Mouse (Mus musculus): ENCODE results near the gene Reep1. TPM values are rescaled to one million over a fixed set of nuclear protein-coding genes. Genes with fewer than 3 reads are reported as not detected.
A peak's percentile ranks its signal among the peaks of the same experiment; 100 is the strongest.

Reep1 gene
- polyA plus RNA-seq, 1 experiment from 2014 or later, result 326 TPM

DNA sequence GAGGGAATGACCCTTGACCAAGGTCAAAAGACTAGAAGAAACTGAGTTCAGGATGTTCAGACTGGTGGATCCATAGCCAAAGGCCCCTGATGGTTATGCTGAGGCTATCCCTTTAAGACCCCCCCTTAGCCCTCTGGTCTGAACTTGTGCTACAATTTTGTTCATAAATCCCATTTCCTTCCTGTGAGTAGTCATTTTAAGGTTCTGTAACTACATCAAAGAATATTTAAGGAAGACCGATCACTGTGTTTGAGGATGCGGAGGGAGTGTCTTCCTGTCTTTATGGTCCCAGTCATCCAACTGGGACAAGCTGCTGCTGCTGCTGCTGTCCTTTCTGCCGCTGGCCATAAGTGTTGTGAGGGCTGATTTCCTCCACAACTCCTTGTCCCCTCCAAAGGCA lies 3.0 kb downstream of the Reep1 start:
- no peak overlapping the region for H3K27ac ChIP-seq
- 85% methylated on average over 3 of the region's 3 CpGs for WGBS

DNA sequence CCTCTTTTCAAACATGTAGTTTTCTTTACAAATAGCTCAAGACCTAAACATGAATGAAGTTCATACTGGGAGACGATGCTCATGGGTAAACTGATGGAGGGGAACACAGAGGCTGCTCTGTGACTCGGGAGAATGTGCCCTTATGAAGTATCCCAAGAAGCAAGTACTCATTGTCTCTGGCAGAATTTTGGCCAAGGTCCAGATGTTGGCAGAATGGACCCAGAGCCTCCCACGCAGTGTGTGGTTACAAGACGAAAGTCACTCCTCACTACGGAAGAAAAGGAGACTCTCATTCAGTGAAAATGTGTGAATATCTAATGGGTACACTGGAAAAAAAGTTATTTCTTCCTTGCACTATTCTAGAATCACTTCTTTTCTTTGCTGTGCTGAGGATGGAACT lies 3.8 kb downstream of the Reep1 start:
- Histone ChIP-seq H3K9me3 (ENCODE audit: control insufficient read depth, low read length) (no peaks in the 10 kb centered on the region), H3K36me3 (replicated peaks; ENCODE audit: control insufficient read depth, insufficient read depth) (0 out of 2 replicates have a peak, but pooled peaks cover 2% of the 10 kb centered on the region), H3K4me2 (replicated peaks) (no peak overlapping the region), H3K4me1 (replicated peaks; ENCODE audit: control insufficient read depth, insufficient read depth, low read length) (peaks cover 18% of the 10 kb centered on the region; the same call in 1 of the 2 replicates), H3K27me3 (ENCODE audit: control insufficient read depth, insufficient read depth, low read length) (no peaks in the 10 kb centered on the region), H3K9ac (no peak overlapping the region), H3K4me3 (replicated peaks; ENCODE audit: low read length) (no peak overlapping the region), H3K27ac (no peak overlapping the region)
- WGBS, result 67% methylated on average over 5 of the region's 5 CpGs
- ATAC-seq (ENCODE audit: low FRiP score), result no peak
- DNase-seq (ENCODE audit: low spot score), result no peak

More for the DNA sequence above, 3.0 kb downstream of the Reep1 start:
- ATAC-seq (ENCODE audit: low FRiP score), result no peak
- no peaks in the 10 kb centered on the region for H3K9me3 ChIP-seq (ENCODE audit: control insufficient read depth, low read length)
- H3K9ac ChIP-seq, result no peak overlapping the region
- H3K4me3 ChIP-seq (replicated peaks; ENCODE audit: low read length), result no peak overlapping the region
- H3K4me2 ChIP-seq (replicated peaks), result peak overlapping the region; percentile 88; the same call in 1 of the 2 replicates
- no peak for DNase-seq (ENCODE audit: low spot score)
- H3K4me1 ChIP-seq (replicated peaks; ENCODE audit: control insufficient read depth, insufficient read depth, low read length), result peaks cover 13% of the 10 kb centered on the region; the same call in 1 of the 2 replicates
- H3K27me3 ChIP-seq (ENCODE audit: control insufficient read depth, insufficient read depth, low read length), result no peaks in the 10 kb centered on the region
- 0 out of 2 replicates have a peak, but pooled peaks cover 2% of the 10 kb centered on the region for H3K36me3 ChIP-seq (replicated peaks; ENCODE audit: control insufficient read depth, insufficient read depth)

DNA sequence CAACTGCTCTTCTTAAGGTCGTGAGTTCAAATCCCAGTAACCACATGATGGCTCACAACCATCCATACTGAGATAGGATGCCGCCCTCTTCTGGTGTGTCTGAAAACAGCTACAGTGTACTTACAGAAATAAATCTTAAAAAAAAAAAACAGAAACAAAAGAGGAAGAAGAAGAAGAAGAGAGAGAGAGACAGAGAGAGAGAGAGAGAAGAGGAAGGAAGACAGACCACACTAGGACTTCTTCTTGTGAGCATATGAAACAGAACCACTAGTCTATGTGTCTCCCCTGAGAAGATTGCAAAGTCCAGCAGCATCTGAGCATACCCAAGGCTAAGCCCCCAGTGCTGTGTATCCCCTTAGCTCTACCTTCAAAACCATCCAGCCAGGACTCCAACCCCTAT lies 6.2 kb downstream of the Reep1 start:
- WGBS, result 80% methylated on average over 2 of the region's 2 CpGs
- DNase-seq (ENCODE audit: low spot score) (no peak), ATAC-seq (ENCODE audit: low FRiP score) (no peak)
- H3K4me3 ChIP-seq (replicated peaks; ENCODE audit: low read length), result no peak overlapping the region
- no peaks in the 10 kb centered on the region for H3K9me3 ChIP-seq (ENCODE audit: control insufficient read depth, low read length)
- no peaks in the 10 kb centered on the region for H3K27me3 ChIP-seq (ENCODE audit: control insufficient read depth, insufficient read depth, low read length)
- H3K4me2 ChIP-seq (replicated peaks), result no peak overlapping the region
- no peak overlapping the region for H3K9ac ChIP-seq
- H3K4me1 ChIP-seq (replicated peaks; ENCODE audit: control insufficient read depth, insufficient read depth, low read length), result peaks cover 16% of the 10 kb centered on the region; the same call in 1 of the 2 replicates
- H3K36me3 ChIP-seq (replicated peaks; ENCODE audit: control insufficient read depth, insufficient read depth), result 0 out of 2 replicates have a peak, but pooled peaks cover 2% of the 10 kb centered on the region
- H3K27ac ChIP-seq, result no peak overlapping the region

DNA sequence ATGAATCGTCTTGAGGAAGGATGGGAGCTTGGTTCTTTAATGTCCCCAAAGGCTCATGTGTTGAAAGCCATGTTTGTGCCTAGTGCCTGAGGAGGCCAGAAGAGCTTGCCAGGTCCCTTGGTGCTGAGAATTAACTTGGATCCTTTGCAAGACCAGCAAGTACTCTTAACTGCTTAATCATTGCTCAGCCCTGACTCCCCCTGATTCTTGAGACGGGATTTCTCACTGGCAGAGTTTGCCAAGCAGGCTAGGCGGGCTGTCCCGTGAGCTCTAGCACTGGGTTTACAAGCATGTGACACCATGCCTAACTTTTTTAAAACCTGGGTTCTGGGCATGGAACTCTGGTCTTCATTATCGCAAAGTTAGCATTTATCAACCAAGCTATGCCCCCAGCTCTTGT lies 7.6 kb downstream of the Reep1 start:
- WGBS, result 84% methylated on average over 5 of the region's 5 CpGs
- H3K4me2 ChIP-seq (replicated peaks), result no peak overlapping the region
- ATAC-seq (ENCODE audit: low FRiP score) (no peak), DNase-seq (ENCODE audit: low spot score) (no peak)
- no peak overlapping the region for H3K9ac ChIP-seq
- no peaks in the 10 kb centered on the region for H3K9me3 ChIP-seq (ENCODE audit: control insufficient read depth, low read length)
- H3K27me3 ChIP-seq (ENCODE audit: control insufficient read depth, insufficient read depth, low read length), result no peaks in the 10 kb centered on the region
- no peak overlapping the region for H3K4me3 ChIP-seq (replicated peaks; ENCODE audit: low read length)
- no peak overlapping the region for H3K27ac ChIP-seq
- H3K36me3 ChIP-seq (replicated peaks; ENCODE audit: control insufficient read depth, insufficient read depth), result 0 out of 2 replicates have a peak, but pooled peaks cover 2% of the 10 kb centered on the region
- H3K4me1 ChIP-seq (replicated peaks; ENCODE audit: control insufficient read depth, insufficient read depth, low read length), result peaks cover 11% of the 10 kb centered on the region; the same call in 1 of the 2 replicates

DNA sequence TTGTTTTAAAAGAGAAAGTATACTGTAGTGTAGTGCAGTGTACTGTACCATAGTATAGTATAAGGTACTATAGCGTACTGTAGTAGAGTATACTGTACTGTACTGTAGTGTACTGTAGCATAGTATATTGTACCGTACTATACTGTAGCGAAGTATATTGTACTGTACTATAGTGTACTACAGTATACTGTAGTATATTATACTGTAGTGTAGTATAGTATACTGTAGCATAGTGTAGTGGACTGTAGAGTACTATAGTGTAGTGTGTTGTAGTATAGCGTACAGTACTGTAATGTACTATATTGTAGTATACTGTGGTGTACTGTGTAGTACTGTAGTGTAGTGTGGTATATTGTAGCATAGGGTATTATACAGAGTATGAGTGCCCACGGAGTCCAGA lies 9.1 kb downstream of the Reep1 start:
- H3K9ac ChIP-seq, result no peak overlapping the region
- H3K4me3 ChIP-seq (replicated peaks; ENCODE audit: low read length), result no peak overlapping the region
- DNase-seq (ENCODE audit: low spot score) (no peak), ATAC-seq (ENCODE audit: low FRiP score) (peak; percentile 59; the same call in 1 of the 2 replicates)
- no peaks in the 10 kb centered on the region for H3K27me3 ChIP-seq (ENCODE audit: control insufficient read depth, insufficient read depth, low read length)
- no peak overlapping the region for H3K4me2 ChIP-seq (replicated peaks)
- no peaks in the 10 kb centered on the region for H3K9me3 ChIP-seq (ENCODE audit: control insufficient read depth, low read length)
- 98% methylated on average over 5 of the region's 5 CpGs for WGBS
- H3K36me3 ChIP-seq (replicated peaks; ENCODE audit: control insufficient read depth, insufficient read depth), result 0 out of 2 replicates have a peak, but pooled peaks cover 2% of the 10 kb centered on the region
- H3K4me1 ChIP-seq (replicated peaks; ENCODE audit: control insufficient read depth, insufficient read depth, low read length), result peaks cover 5% of the 10 kb centered on the region; the same call in 1 of the 2 replicates
- H3K27ac ChIP-seq, result no peak overlapping the region

DNA sequence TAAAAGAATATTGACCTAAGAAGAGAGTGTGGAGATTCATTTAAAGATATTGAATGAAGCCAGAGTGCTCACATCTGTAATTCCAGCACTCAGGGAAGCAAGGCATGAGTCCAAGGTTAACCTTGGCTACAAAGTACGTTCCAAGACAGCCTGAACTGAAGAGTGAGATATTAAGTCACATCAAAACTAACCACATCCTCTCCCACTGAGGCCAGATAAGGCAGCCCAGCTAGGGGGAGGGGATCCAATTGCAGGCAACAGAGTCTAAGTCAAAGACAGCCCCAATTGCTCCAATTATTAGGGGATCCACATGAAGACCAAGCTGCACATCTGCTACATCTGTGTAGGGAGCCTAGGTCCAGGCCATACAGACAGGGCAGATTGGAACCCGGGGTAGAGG lies 11.0 kb downstream of the Reep1 start:
- Histone ChIP-seq H3K9ac (no peak overlapping the region), H3K27ac (no peak overlapping the region), H3K27me3 (ENCODE audit: control insufficient read depth, insufficient read depth, low read length) (no peaks in the 10 kb centered on the region), H3K4me1 (replicated peaks; ENCODE audit: control insufficient read depth, insufficient read depth, low read length) (peaks cover 5% of the 10 kb centered on the region; the same call in 1 of the 2 replicates), H3K4me3 (replicated peaks; ENCODE audit: low read length) (no peak overlapping the region), H3K4me2 (replicated peaks) (no peak overlapping the region), H3K36me3 (replicated peaks; ENCODE audit: control insufficient read depth, insufficient read depth) (no peaks in the 10 kb centered on the region), H3K9me3 (ENCODE audit: control insufficient read depth, low read length) (no peaks in the 10 kb centered on the region)
- DNase-seq (ENCODE audit: low spot score) (no peak), ATAC-seq (ENCODE audit: low FRiP score) (no peak)
- 90% methylated on average over 2 of the region's 2 CpGs for WGBS

DNA sequence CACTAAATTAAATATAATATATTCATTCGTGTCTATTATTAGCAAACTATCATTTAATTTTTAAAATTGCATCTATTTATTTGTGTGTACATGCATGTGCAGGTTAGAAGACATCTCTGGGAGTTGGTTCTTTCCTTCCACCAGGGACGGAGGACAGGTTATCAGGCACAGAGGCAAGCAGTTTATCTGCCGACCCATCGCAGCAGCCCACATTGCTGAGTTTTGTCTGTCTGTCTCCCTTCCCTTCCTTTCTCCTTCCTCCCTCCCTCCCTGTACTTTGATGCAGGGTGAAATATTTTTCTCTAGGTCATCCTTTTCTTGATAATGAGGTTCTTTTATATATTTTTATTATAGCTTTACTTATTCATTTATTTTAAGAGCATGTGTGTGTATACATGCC lies 11.9 kb downstream of the Reep1 start:
- H3K27me3 ChIP-seq (ENCODE audit: control insufficient read depth, insufficient read depth, low read length), result no peaks in the 10 kb centered on the region
- DNase-seq (ENCODE audit: low spot score), result no peak
- no peak overlapping the region for H3K27ac ChIP-seq
- ATAC-seq (ENCODE audit: low FRiP score), result no peak
- no peak overlapping the region for H3K4me2 ChIP-seq (replicated peaks)
- 91% methylated on average over 4 of the region's 4 CpGs for WGBS
- H3K36me3 ChIP-seq (replicated peaks; ENCODE audit: control insufficient read depth, insufficient read depth), result no peaks in the 10 kb centered on the region
- H3K9me3 ChIP-seq (ENCODE audit: control insufficient read depth, low read length), result no peaks in the 10 kb centered on the region
- H3K4me3 ChIP-seq (replicated peaks; ENCODE audit: low read length), result no peak overlapping the region
- H3K4me1 ChIP-seq (replicated peaks; ENCODE audit: control insufficient read depth, insufficient read depth, low read length), result peaks cover 5% of the 10 kb centered on the region; the same call in 1 of the 2 replicates
- H3K9ac ChIP-seq, result no peak overlapping the region

DNA sequence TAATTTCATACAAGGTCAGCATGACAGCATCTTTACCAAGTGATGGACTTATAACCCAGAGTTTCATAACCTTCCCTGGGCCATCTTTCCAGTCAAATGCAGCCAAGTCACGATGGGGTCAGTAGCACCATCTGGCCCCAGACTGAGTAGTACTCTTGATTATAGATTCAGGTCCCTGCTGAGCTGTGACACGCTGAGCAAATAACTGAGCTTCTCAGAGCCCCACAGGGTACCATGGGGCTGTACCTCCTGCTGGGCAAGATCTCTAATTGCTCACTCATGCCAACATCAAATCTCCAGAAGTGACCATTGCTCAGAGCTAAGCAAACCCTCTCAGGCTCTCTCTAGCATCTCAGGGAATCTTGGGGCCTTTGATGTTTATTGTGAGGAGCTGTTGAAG lies 15.6 kb downstream of the Reep1 start:
- DNase-seq (ENCODE audit: low spot score) (no peak), ATAC-seq (ENCODE audit: low FRiP score) (0 out of 2 replicates have a peak, but pooled peaks have one; percentile 13)
- H3K4me3 ChIP-seq (replicated peaks; ENCODE audit: low read length), result no peak overlapping the region
- 17% methylated on average over 2 of the region's 2 CpGs for WGBS
- H3K36me3 ChIP-seq (replicated peaks; ENCODE audit: control insufficient read depth, insufficient read depth), result no peaks in the 10 kb centered on the region
- H3K27ac ChIP-seq, result no peak overlapping the region
- no peaks in the 10 kb centered on the region for H3K27me3 ChIP-seq (ENCODE audit: control insufficient read depth, insufficient read depth, low read length)
- no peaks in the 10 kb centered on the region for H3K9me3 ChIP-seq (ENCODE audit: control insufficient read depth, low read length)
- H3K4me2 ChIP-seq (replicated peaks), result no peak overlapping the region
- H3K9ac ChIP-seq, result no peak overlapping the region
- no peaks in the 10 kb centered on the region for H3K4me1 ChIP-seq (replicated peaks; ENCODE audit: control insufficient read depth, insufficient read depth, low read length)

DNA sequence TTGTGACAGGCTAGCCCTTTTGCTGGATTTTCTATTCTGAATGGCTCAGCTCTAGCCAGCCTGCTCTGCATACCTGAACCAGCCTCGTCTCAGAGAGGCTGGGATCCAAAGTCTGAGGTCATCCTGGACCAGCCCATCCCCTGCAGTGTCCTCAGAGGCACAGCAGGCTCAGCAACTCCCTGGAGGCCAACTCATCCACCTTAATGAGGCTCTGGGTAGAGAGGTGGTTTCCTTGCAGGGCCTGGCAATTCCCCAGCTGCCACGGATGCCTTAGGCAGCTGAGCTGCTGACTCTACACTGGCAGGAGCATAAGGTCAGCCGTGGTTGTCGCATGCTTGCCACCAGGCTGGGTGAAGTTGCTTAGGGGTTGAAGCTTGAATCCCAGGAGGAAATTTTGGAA lies 16.2 kb downstream of the Reep1 start:
- Histone ChIP-seq H3K4me3 (replicated peaks; ENCODE audit: low read length) (no peak overlapping the region), H3K4me2 (replicated peaks) (no peak overlapping the region), H3K9me3 (ENCODE audit: control insufficient read depth, low read length) (no peaks in the 10 kb centered on the region), H3K27ac (no peak overlapping the region), H3K9ac (no peak overlapping the region), H3K4me1 (replicated peaks; ENCODE audit: control insufficient read depth, insufficient read depth, low read length) (no peaks in the 10 kb centered on the region), H3K36me3 (replicated peaks; ENCODE audit: control insufficient read depth, insufficient read depth) (no peaks in the 10 kb centered on the region), H3K27me3 (ENCODE audit: control insufficient read depth, insufficient read depth, low read length) (no peaks in the 10 kb centered on the region)
- 51% methylated on average over 4 of the region's 4 CpGs for WGBS
- 0 out of 2 replicates have a peak, but pooled peaks have one; percentile 18 for ATAC-seq (ENCODE audit: low FRiP score)
- DNase-seq (ENCODE audit: low spot score), result no peak

DNA sequence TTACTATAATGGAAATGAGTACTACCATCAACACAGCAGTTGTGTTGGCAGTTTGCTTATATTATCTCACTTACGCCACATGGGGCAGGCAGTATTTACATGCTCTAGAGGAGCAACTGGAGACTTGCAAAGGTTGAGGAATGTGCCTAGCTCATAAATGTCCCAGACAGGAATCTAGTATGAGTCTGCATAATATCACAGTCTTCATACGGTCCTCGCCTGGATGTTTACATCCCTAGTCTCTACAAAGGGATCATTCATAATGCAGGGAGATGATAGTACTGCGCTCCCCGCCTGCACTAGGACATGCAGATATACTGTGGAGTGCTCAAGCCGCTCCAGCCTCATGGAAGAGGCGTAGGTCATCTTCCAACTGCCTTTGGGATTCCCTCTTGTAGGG lies 19.3 kb downstream of the Reep1 start:
- H3K9ac ChIP-seq, result no peak overlapping the region
- H3K36me3 ChIP-seq (replicated peaks; ENCODE audit: control insufficient read depth, insufficient read depth), result no peaks in the 10 kb centered on the region
- no peak overlapping the region for H3K4me3 ChIP-seq (replicated peaks; ENCODE audit: low read length)
- H3K27ac ChIP-seq, result no peak overlapping the region
- H3K9me3 ChIP-seq (ENCODE audit: control insufficient read depth, low read length), result no peaks in the 10 kb centered on the region
- WGBS, result 94% methylated on average over 7 of the region's 7 CpGs
- no peak overlapping the region for H3K4me2 ChIP-seq (replicated peaks)
- H3K4me1 ChIP-seq (replicated peaks; ENCODE audit: control insufficient read depth, insufficient read depth, low read length), result no peaks in the 10 kb centered on the region
- DNase-seq (ENCODE audit: low spot score) (no peak), ATAC-seq (ENCODE audit: low FRiP score) (no peak)
- no peaks in the 10 kb centered on the region for H3K27me3 ChIP-seq (ENCODE audit: control insufficient read depth, insufficient read depth, low read length)
